Mouse (Mus musculus) kidney, adult 2 months (tissue): ENCODE results near the gene Gmfb. TPM values are rescaled to one million over a fixed set of nuclear protein-coding genes. Genes with fewer than 3 reads are reported as not detected.

Experiments
- DNase-seq: peaks from one replicate; pipeline ENCODE4 v3.0.0; 2021
- H3K27ac ChIP-seq: fragments of 200-500 bp; 2 replicates; pipeline ENCODE4 v1.5.1; 2012; ENCODE audit warnings: low read depth, low read length, control low read depth, inconsistent platforms; ENCODE audit not compliant: insufficient read depth
- H3K27me3 ChIP-seq: fragments of 200-500 bp; replicated peaks from 2 replicates; pipeline ENCODE4 v1.6.1; 2012; ENCODE audit warnings: mild to moderate bottlenecking, moderate library complexity, low read length, inconsistent platforms; ENCODE audit not compliant: control insufficient read depth, insufficient read depth
- H3K36me3 ChIP-seq: fragments of 200-500 bp; 2 replicates; pipeline ENCODE4 v1.6.1; 2012; ENCODE audit warnings: mild to moderate bottlenecking, moderate library complexity, low read length, inconsistent platforms; ENCODE audit not compliant: control insufficient read depth, insufficient read depth
- H3K4me1 ChIP-seq: fragments of 200-500 bp; 2 replicates; pipeline ENCODE4 v1.6.1; 2011; ENCODE audit warnings: low read length; ENCODE audit not compliant: control insufficient read depth, insufficient read depth
- H3K4me3 ChIP-seq: fragments of 200-500 bp; 2 replicates; pipeline ENCODE4 v1.5.1; 2011; ENCODE audit warnings: mild to moderate bottlenecking, low read depth, low read length, control low read depth; ENCODE audit not compliant: insufficient read depth
- CTCF ChIP-seq: fragments of 200-500 bp; conservative IDR thresholded peaks from 2 replicates; pipeline ENCODE4 v1.5.1; 2011; ENCODE audit warnings: low read depth, mild to moderate bottlenecking, control low read depth, low read length, moderate library complexity, mixed read lengths; ENCODE audit not compliant: insufficient read depth, insufficient read length
- POLR2A ChIP-seq: fragments of 200-500 bp; IDR thresholded peaks from one replicate; pipeline ENCODE4 v1.6.1; 2011; ENCODE audit warnings: low read depth, low read length, control low read depth
- WGBS: fragments of 180-500 bp; shearing (Covaris S2); methylation state at CpG from one replicate; pipeline ENCODE4 v1.1.7; 2018; 5-methylcytosine and 5-hydroxymethylcytosine counted together
- polyA plus RNA-seq: library from polyadenylated mRNA; depleted of rRNA; stranded (reverse); fragments of >200 nt; gene quantifications from 2 replicates; pipeline ENCODE4 v1.2.3, GENCODE M21; 2012; rRNA removed

Gmfb gene
- polyA plus RNA-seq, 1 experiment: 20.7 TPM

- H3K27me3 ChIP-seq: no peaks in the 10 kb centered on the region
- no peak overlapping the region for H3K4me3 ChIP-seq
- H3K27ac ChIP-seq: no peak overlapping the region
- DNase-seq: no peak
- 79% methylated on average over 12 of the region's 12 CpGs for WGBS
- no peaks in the 10 kb centered on the region for H3K36me3 ChIP-seq
- no peak for TF ChIP-seq POLR2A
- no peak for TF ChIP-seq CTCF
- H3K4me1 ChIP-seq: no peaks in the 10 kb centered on the region
Observed at GRCm38 (mm10) chr14:46767116-46767515, 54.9 kb downstream of the Gmfb start.

GRCm38 (mm10) chr14:46761186-46761585, 60.9 kb downstream of the Gmfb start:
- H3K27ac ChIP-seq: no peak overlapping the region
- TF ChIP-seq POLR2A: no peak
- no peak for TF ChIP-seq CTCF
- WGBS: 41% methylated on average over 6 of the region's 6 CpGs
- H3K27me3 ChIP-seq: no peaks in the 10 kb centered on the region
- H3K36me3 ChIP-seq: no peaks in the 10 kb centered on the region
- no peak for DNase-seq
- H3K4me3 ChIP-seq: no peak overlapping the region
- no peaks in the 10 kb centered on the region for H3K4me1 ChIP-seq

GRCm38 (mm10) chr14:46760355-46761029, 61.5 kb downstream of the Gmfb start, which contains the start of gene Cdkn3:
Gene Cdkn3, plus strand, starts transcription at chr14:46760541.
- WGBS: under 1% methylated on average over 54 of the region's 54 CpGs
- H3K4me3 ChIP-seq: peak within 1 kb of the TSS; percentile 60
- H3K36me3 ChIP-seq: no peaks in the 10 kb centered on the region
- no peaks in the 10 kb centered on the region for H3K27me3 ChIP-seq
- H3K27ac ChIP-seq: no peak within 1 kb of the TSS
- no peaks in the 10 kb centered on the region for H3K4me1 ChIP-seq
- peak; percentile 98 for DNase-seq
- TF ChIP-seq CTCF (no peak), POLR2A (no peak)

DNA sequence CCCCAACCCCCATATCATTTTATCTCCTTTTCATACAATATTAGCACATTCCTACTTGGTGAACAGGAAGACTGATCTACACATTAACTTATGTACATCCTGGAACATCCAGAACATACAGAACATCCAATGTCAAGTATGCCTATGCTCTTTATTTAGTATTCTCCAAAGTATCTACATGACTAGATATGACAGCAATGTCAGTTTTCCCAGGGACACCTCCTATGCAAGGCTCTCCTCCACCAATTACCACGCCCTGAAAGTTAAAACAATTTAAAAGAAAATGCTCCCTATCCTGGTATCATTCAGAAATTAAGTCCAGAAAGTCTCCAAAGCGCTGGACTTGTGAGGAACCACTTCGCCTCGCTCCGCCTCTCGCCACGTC, 62.1 kb downstream of the Gmfb start:
- H3K4me1 ChIP-seq: no peaks in the 10 kb centered on the region
- H3K27me3 ChIP-seq: no peaks in the 10 kb centered on the region
- no peak overlapping the region for H3K27ac ChIP-seq
- TF ChIP-seq CTCF (no peak), POLR2A (no peak)
- H3K36me3 ChIP-seq: no peaks in the 10 kb centered on the region
- no peak for DNase-seq
- WGBS: 2% methylated on average over 7 of the region's 7 CpGs
- H3K4me3 ChIP-seq: no peak overlapping the region

Other genes starting within 250 kb of the Gmfb start
- gene Cdkn3, start 61.7 kb downstream of the Gmfb start, polyA plus RNA-seq: 0.31 and 0.57 TPM in 2 replicates
- 66.1 and 71.4 TPM in 2 replicates for gene Cnih1, start 33.8 kb downstream of the Gmfb start, polyA plus RNA-seq
- 33.0 and 35.9 TPM in 2 replicates for gene Cgrrf1, start 9.9 kb upstream of the Gmfb start, polyA plus RNA-seq
- gene Samd4, start 60.6 kb upstream of the Gmfb start, polyA plus RNA-seq: 3.9 and 4.6 TPM in 2 replicates